Mouse (Mus musculus): Measurements from ENCODE around the gene Acsl6. TPM values are rescaled to one million over a fixed set of nuclear protein-coding genes. Genes with fewer than 3 reads are reported as not detected.

Gene Acsl6
- polyA plus RNA-seq, 1 experiment from 2014 or later = 2.4 TPM

GRCm38 (mm10) chr11:54404885-54405284, 101.3 kb downstream of the Acsl6 start:
- no peaks in the 10 kb centered on the region for H3K36me3 ChIP-seq
- H3K27me3 ChIP-seq = no peaks in the 10 kb centered on the region
- no peak overlapping the region for H3K4me2 ChIP-seq
- ATAC-seq (ENCODE audit: insufficient number of reproducible peaks, insufficient read depth, low FRiP score, low TSS enrichment, low read depth) = no peak
- 84% methylated on average over 4 of the region's 4 CpGs for whole genome bisulfite sequencing
- H3K9ac ChIP-seq = no peak overlapping the region
- no peaks in the 10 kb centered on the region for H3K9me3 ChIP-seq
- H3K4me1 ChIP-seq = no peaks in the 10 kb centered on the region
- no peak overlapping the region for H3K4me3 ChIP-seq
- no peak overlapping the region for H3K27ac ChIP-seq

GRCm38 (mm10) chr11:54406930-54407546, 103.4 kb downstream of the Acsl6 start:
- no peak overlapping the region for H3K4me2 ChIP-seq
- no peak for ATAC-seq (ENCODE audit: insufficient number of reproducible peaks, insufficient read depth, low FRiP score, low TSS enrichment, low read depth)
- no peaks in the 10 kb centered on the region for H3K9me3 ChIP-seq
- H3K9ac ChIP-seq = no peak overlapping the region
- H3K27ac ChIP-seq = no peak overlapping the region
- H3K4me1 ChIP-seq = no peaks in the 10 kb centered on the region
- no peak overlapping the region for H3K4me3 ChIP-seq
- WGBS = 81% methylated on average over 4 of the region's 4 CpGs
- no peaks in the 10 kb centered on the region for H3K36me3 ChIP-seq
- H3K27me3 ChIP-seq = no peaks in the 10 kb centered on the region

GRCm38 (mm10) chr11:54410612-54411011, 107.0 kb downstream of the Acsl6 start:
- Histone ChIP-seq H3K4me1 (no peaks in the 10 kb centered on the region), H3K4me3 (no peak overlapping the region), H3K9ac (no peak overlapping the region), H3K36me3 (no peaks in the 10 kb centered on the region), H3K27me3 (no peaks in the 10 kb centered on the region), H3K27ac (no peak overlapping the region), H3K4me2 (no peak overlapping the region), H3K9me3 (no peaks in the 10 kb centered on the region)
- no peak for ATAC-seq (ENCODE audit: insufficient number of reproducible peaks, insufficient read depth, low FRiP score, low TSS enrichment, low read depth)

- no peak overlapping the region for H3K27ac ChIP-seq
- H3K9me3 ChIP-seq = no peaks in the 10 kb centered on the region
- WGBS = 47% methylated on average over 6 of the region's 6 CpGs
- H3K9ac ChIP-seq = no peak overlapping the region
- H3K4me2 ChIP-seq = no peak overlapping the region
- ATAC-seq (ENCODE audit: insufficient number of reproducible peaks, insufficient read depth, low FRiP score, low TSS enrichment, low read depth) = no peak; the same call in 1 of the 2 replicates
- H3K4me1 ChIP-seq = no peaks in the 10 kb centered on the region
- H3K36me3 ChIP-seq = no peaks in the 10 kb centered on the region
- H3K27me3 ChIP-seq = no peaks in the 10 kb centered on the region
- no peak overlapping the region for H3K4me3 ChIP-seq
These were observed 109.4 kb downstream of the Acsl6 start for GRCm38 (mm10) chr11:54413017-54413416.

Other genes starting within 250 kb of the Acsl6 start
- 168 and 172 TPM in 2 replicates for gene Pdlim4, start 234.8 kb upstream of the Acsl6 start, polyA plus RNA-seq (2015; fragmentation: Nextera tagmentation; extraction: Ambion mirVana)
- gene P4ha2, start 203.7 kb upstream of the Acsl6 start, polyA plus RNA-seq (2015; fragmentation: Nextera tagmentation; extraction: Ambion mirVana) = 68.2 and 76.4 TPM in 2 replicates
- gene Csf2, start 54.1 kb upstream of the Acsl6 start, polyA plus RNA-seq (2015; fragmentation: Nextera tagmentation; extraction: Ambion mirVana) = not detected in 2 replicates
- not detected in 2 replicates for gene Il3, start 36.5 kb upstream of the Acsl6 start, polyA plus RNA-seq (2015; fragmentation: Nextera tagmentation; extraction: Ambion mirVana)
- gene Meikin, start 66.9 kb downstream of the Acsl6 start, polyA plus RNA-seq (2015; fragmentation: Nextera tagmentation; extraction: Ambion mirVana) = not detected in 2 replicates
- 11.4 and 13.2 TPM in 2 replicates for gene Fnip1, start 134.4 kb downstream of the Acsl6 start, polyA plus RNA-seq (2015; fragmentation: Nextera tagmentation; extraction: Ambion mirVana)
- 39.0 and 40.5 TPM in 2 replicates for gene Rapgef6, start 219.0 kb downstream of the Acsl6 start, polyA plus RNA-seq (2015; fragmentation: Nextera tagmentation; extraction: Ambion mirVana)

All from embryonic facial prominence, embryonic 13.5 days (tissue).